Mouse (Mus musculus) megakaryocyte, embryonic 14.5 days (primary cell): ENCODE measurements around the gene Arhgap32.

ENCODE experiments used
- FLI1 ChIP-seq: IDR thresholded peaks from 2 replicates; pipeline ENCODE4 v1.6.1; 2012; ENCODE audit warnings: low read length, inconsistent platforms, mixed read lengths
- GATA1 ChIP-seq: IDR thresholded peaks from 3 replicates; pipeline ENCODE4 v1.6.1; 2012; ENCODE audit warnings: mixed read lengths, low read length, inconsistent platforms, borderline replicate concordance

GRCm38 (mm10) chr9:32094351-32095120 is 21.4 kb upstream of the Arhgap32 start:
- TF ChIP-seq GATA1 (no peak), FLI1 (no peak)
